In genomic region chr4:144949441-144950326, GRCm38 (mm10) we compare ENCODE assay signal across 8 mouse cellular contexts. TPM values are rescaled to one million over a fixed set of nuclear protein-coding genes. Genes with fewer than 3 reads are reported as not detected.
DNase-seq lines count a peak whose midpoint lies in the region; ATAC-seq and TF ChIP-seq lines count a peak whose summit lies in the region.

No protein-coding gene starts in this region.

- H3K9ac ChIP-seq in heart, embryonic 16.5 days (ENCODE audit: low read length) = peak overlapping the region; percentile 24; the same call in 1 of the 2 replicates

- H3K27ac ChIP-seq in heart, embryonic 16.5 days (ENCODE audit: low read length) = peak overlapping the region; percentile 80
- H3K27ac ChIP-seq in thymus, adult 2 months (ENCODE audit: control insufficient read depth, insufficient read depth, low read length) = no peak overlapping the region

- peak; percentile 71 for ATAC-seq in heart, embryonic 16.5 days (replicated peaks; ENCODE audit: extremely low read depth, insufficient read depth, low FRiP score)

- 18% methylated on average over 9 of the region's 9 CpGs for WGBS in heart, embryonic 16.5 days
- WGBS in thymus, adult 2 months = 59% methylated on average over 9 of the region's 9 CpGs

- H3K4me1 ChIP-seq in erythroblast, embryonic 14.5 days (ENCODE audit: control insufficient read depth) = peaks cover 58% of the 10 kb centered on the region
- H3K4me1 ChIP-seq in heart, embryonic 16.5 days (ENCODE audit: control insufficient read depth, insufficient read depth, low read length) = peaks cover 33% of the 10 kb centered on the region
- H3K4me1 ChIP-seq in thymus, adult 2 months (replicated peaks; ENCODE audit: control insufficient read depth, insufficient read depth, low read length) = peaks cover 2% of the 10 kb centered on the region; the same call in 1 of the 2 replicates

- TF ChIP-seq POLR2A in thymus, adult 2 months (IDR thresholded peaks at IDR 0.05; ENCODE audit: control insufficient read depth, extremely low read depth, insufficient read depth, low read length, poor library complexity) = no peak

- H3K36me3 ChIP-seq in erythroblast, embryonic 14.5 days (ENCODE audit: control insufficient read depth) = no peaks in the 10 kb centered on the region
- H3K36me3 ChIP-seq in heart, embryonic 16.5 days (ENCODE audit: control insufficient read depth, insufficient read depth) = no peaks in the 10 kb centered on the region
- H3K36me3 ChIP-seq in thymus, adult 2 months (ENCODE audit: control insufficient read depth, insufficient read depth, low read length) = no peaks in the 10 kb centered on the region

- 0 out of 2 replicates have a peak overlapping the region, but pooled peaks have one; percentile 4 for H3K4me2 ChIP-seq in heart, embryonic 16.5 days (ENCODE audit: low read depth, low read length)

- no peaks in the 10 kb centered on the region for H3K9me3 ChIP-seq in erythroblast, embryonic 14.5 days (ENCODE audit: control insufficient read depth, low read length)
- no peaks in the 10 kb centered on the region for H3K9me3 ChIP-seq in heart, embryonic 16.5 days (replicated peaks; ENCODE audit: control insufficient read depth, low read length)

- TF ChIP-seq CTCF in thymus, adult 2 months (IDR thresholded peaks at IDR 0.05; ENCODE audit: borderline replicate concordance, control insufficient read depth, extremely low read depth, insufficient read depth, low read length, poor library complexity) = no peak

- peak overlapping the region; percentile 47 for H3K4me3 ChIP-seq in erythroblast, embryonic 14.5 days (replicated peaks)
- H3K4me3 ChIP-seq in heart, embryonic 16.5 days (ENCODE audit: low read length) = no peak overlapping the region
- no peak overlapping the region for H3K4me3 ChIP-seq in thymus, adult 2 months (ENCODE audit: control insufficient read depth, insufficient read depth, low read length)

- peak; percentile 30 for DNase-seq in right cerebral cortex, postnatal 4 days
- no peak for DNase-seq in right cerebral cortex, postnatal 14 days
- peak; percentile 82 for DNase-seq in kidney, postnatal 10 days
- DNase-seq in lung, postnatal 4 days = peak; percentile 85 to 94
- DNase-seq in skeletal muscle tissue, adult 2 months (ENCODE audit: low read depth, low spot score) = peak; percentile 77
- DNase-seq in thymus, adult 2 months = no peak

- H3K27me3 ChIP-seq in erythroblast, embryonic 14.5 days (ENCODE audit: control insufficient read depth) = no peaks in the 10 kb centered on the region
- no peaks in the 10 kb centered on the region for H3K27me3 ChIP-seq in heart, embryonic 16.5 days (ENCODE audit: control insufficient read depth, insufficient read depth, low read length)
- no peaks in the 10 kb centered on the region for H3K27me3 ChIP-seq in thymus, adult 2 months (ENCODE audit: control insufficient read depth, insufficient read depth, low read length)

RNA-seq across cellular contexts. Expression of gene Dhrs3, which starts 57.1 kb away (rescaled TPM):
- polyA plus RNA-seq in erythroblast, embryonic 14.5 days (2012) = 0.30 and 0.31 TPM in 2 replicates
- polyA plus RNA-seq in heart, embryonic 16.5 days (2015; fragmentation: Nextera tagmentation; extraction: Ambion mirVana) = 36.8 and 37.0 TPM in 2 replicates
- 224 and 227 TPM in 2 replicates for polyA plus RNA-seq in thymus, adult 2 months (2012; rRNA removed)

Comparison
In these comparisons a context has a peak if more than half of its experiments do, and no peak if none do; other contexts are left out.
1. DNase-seq: peak in right cerebral cortex, postnatal 4 days (single experiment), kidney, postnatal 10 days (single experiment), lung, postnatal 4 days (2 of 2) and skeletal muscle tissue, adult 2 months (single experiment); none in right cerebral cortex, postnatal 14 days (single experiment) and thymus, adult 2 months (single experiment).
2. RNA of gene Dhrs3, which starts 57.1 kb away (polyA plus RNA-seq): 224 to 227 TPM in thymus, adult 2 months and 36.8 to 37.0 TPM in heart, embryonic 16.5 days; 0.30 to 0.31 TPM in erythroblast, embryonic 14.5 days; every median in the first group is over 10 times any median in the second.